In genomic region chr7:142678611-142679010, GRCm38 (mm10) we compare ENCODE assay signal across 22 mouse cellular contexts. TPM values are rescaled to one million over a fixed set of nuclear protein-coding genes. Genes with fewer than 3 reads are reported as not detected.
DNase-seq lines count a peak whose midpoint lies in the region; ATAC-seq lines count a peak whose summit lies in the region.
"Had no signal": no experiment of that assay in that cellular context is flagged by ENCODE, and none has a peak within 500 bp of the region (broad histone marks: within the 10 kb centered on the region; RNA-seq: fewer than 3 reads in every experiment).

No protein-coding gene starts in this region.

- H3K27ac ChIP-seq in heart, embryonic 12.5 days (ENCODE audit: poor library complexity, severe bottlenecking) = no peak overlapping the region
- H3K27ac ChIP-seq: embryonic facial prominence, embryonic 10.5 days; forebrain, embryonic 13.5 days; heart, embryonic 15.5 days; hindbrain, embryonic 14.5 days; intestine, embryonic 15.5 days; left cerebral cortex, adult 2 months; limb, embryonic 10.5 days; liver, embryonic 13.5 days; lung, embryonic 15.5 days; macrophage; midbrain, embryonic 12.5 days; neural tube, embryonic 13.5 days had no signal

- ATAC-seq in heart, embryonic 12.5 days (ENCODE audit: insufficient number of reproducible peaks, low FRiP score) = no peak
- ATAC-seq: forebrain, embryonic 13.5 days; intestine, embryonic 15.5 days had no signal

- H3K36me3 ChIP-seq in heart, embryonic 12.5 days = no peaks in the 10 kb centered on the region
- H3K36me3 ChIP-seq: embryonic facial prominence, embryonic 10.5 days; heart, embryonic 15.5 days; intestine, embryonic 15.5 days; limb, embryonic 10.5 days; liver, embryonic 13.5 days; lung, embryonic 15.5 days; midbrain, embryonic 12.5 days; neural tube, embryonic 13.5 days had no signal

- H3K9ac ChIP-seq in heart, embryonic 12.5 days = no peak overlapping the region
- H3K9ac ChIP-seq: forebrain, embryonic 13.5 days; heart, embryonic 15.5 days; hindbrain, embryonic 14.5 days; intestine, embryonic 15.5 days; liver, embryonic 13.5 days; lung, embryonic 15.5 days; midbrain, embryonic 12.5 days; neural tube, embryonic 13.5 days had no signal

- H3K4me1 ChIP-seq in heart, embryonic 12.5 days (replicated peaks) = 0 out of 2 replicates have a peak, but pooled peaks cover 3% of the 10 kb centered on the region
- H3K4me1 ChIP-seq: forebrain, embryonic 13.5 days; intestine, embryonic 15.5 days; liver, embryonic 13.5 days; lung, embryonic 15.5 days; midbrain, embryonic 12.5 days; neural tube, embryonic 13.5 days had no signal

- WGBS in heart, embryonic 12.5 days = 78% methylated on average over 3 of the region's 3 CpGs

- H3K9me3 ChIP-seq in heart, embryonic 12.5 days (replicated peaks) = no peaks in the 10 kb centered on the region
- H3K9me3 ChIP-seq: embryonic facial prominence, embryonic 10.5 days; forebrain, embryonic 13.5 days; heart, embryonic 15.5 days; intestine, embryonic 15.5 days; limb, embryonic 10.5 days; liver, embryonic 13.5 days; lung, embryonic 15.5 days; midbrain, embryonic 12.5 days; neural tube, embryonic 13.5 days had no signal

- no peak overlapping the region for H3K4me3 ChIP-seq in heart, embryonic 12.5 days
- H3K4me3 ChIP-seq: embryonic facial prominence, embryonic 10.5 days; forebrain, embryonic 13.5 days; heart, embryonic 15.5 days; intestine, embryonic 15.5 days; left cerebral cortex, adult 2 months; limb, embryonic 10.5 days; liver, embryonic 13.5 days; lung, embryonic 15.5 days; midbrain, embryonic 12.5 days; neural tube, embryonic 13.5 days had no signal

- no peak overlapping the region for H3K4me2 ChIP-seq in heart, embryonic 12.5 days
- H3K4me2 ChIP-seq: forebrain, embryonic 13.5 days; heart, embryonic 15.5 days; hindbrain, embryonic 14.5 days; intestine, embryonic 15.5 days; liver, embryonic 13.5 days; lung, embryonic 15.5 days; midbrain, embryonic 12.5 days; neural tube, embryonic 13.5 days had no signal

- DNase-seq in heart, adult 18-20 months = peak; percentile 64 to 71
- peak; percentile 61 for DNase-seq in kidney, adult 9 months
- no peak for DNase-seq in kidney, postnatal 10 days
- DNase-seq in adrenal gland, postnatal 36 days = peak; percentile 65 to 80
- DNase-seq in skeletal muscle tissue, adult 2 months (ENCODE audit: low read depth, low spot score) = peak; percentile 44
- DNase-seq in urinary bladder, postnatal 14 days (ENCODE audit: low spot score) = no peak
- DNase-seq: cerebellum, adult 11-12 months; cerebellum, postnatal 36 days; liver, embryonic 13.5 days; thymus, postnatal 4 days had no signal

- H3K27me3 ChIP-seq in heart, embryonic 12.5 days (replicated peaks) = no peaks in the 10 kb centered on the region
- H3K27me3 ChIP-seq: forebrain, embryonic 13.5 days; heart, embryonic 15.5 days; lung, embryonic 15.5 days; neural tube, embryonic 13.5 days had no signal

RNA-seq across cellular contexts. Expression of gene Gm49394, which starts 8.9 kb away (rescaled TPM):
- total RNA-seq in heart, adult 18-20 months (2021) = not detected
- 0.04 and 0.21 TPM in 2 replicates for polyA plus RNA-seq in heart, embryonic 12.5 days (2016; fragmentation: Nextera tagmentation; extraction: Ambion mirVana)
- total RNA-seq in adrenal gland, postnatal 36 days (2021) = not detected
- polyA plus RNA-seq: embryonic facial prominence, embryonic 10.5 days; heart, embryonic 15.5 days; hindbrain, embryonic 14.5 days; liver, embryonic 13.5 days; macrophage; midbrain, embryonic 12.5 days; neural tube, embryonic 13.5 days had no signal

RNA-seq across cellular contexts. Expression of gene Igf2, which starts 12.0 kb away (rescaled TPM):
- 10 to 100 TPM; 47.4 to 56.7 TPM for total RNA-seq in heart, adult 18-20 months (2021)
- polyA plus RNA-seq in heart, embryonic 12.5 days (2016; fragmentation: Nextera tagmentation; extraction: Ambion mirVana) = 1,315 and 1,354 TPM in 2 replicates
- 1 to 10 TPM; 8.1 to 9.0 TPM for total RNA-seq in adrenal gland, postnatal 36 days (2021)

Comparison
In these comparisons a context has a peak if more than half of its experiments do, and no peak if none do; other contexts are left out.
1. DNase-seq: peak in heart, adult 18-20 months (2 of 2), kidney, adult 9 months (single experiment), adrenal gland, postnatal 36 days (2 of 2) and skeletal muscle tissue, adult 2 months (single experiment); none in kidney, postnatal 10 days (single experiment) and urinary bladder, postnatal 14 days (single experiment).
2. RNA of gene Igf2, which starts 12.0 kb away (total RNA-seq): 47.4 to 56.7 TPM in heart, adult 18-20 months; 8.1 to 9.0 TPM in adrenal gland, postnatal 36 days; every median in the first group is over 4 times any median in the second.